Mouse (Mus musculus): ENCODE data around the gene Gid8. TPM values are rescaled to one million over a fixed set of nuclear protein-coding genes. Genes with fewer than 3 reads are reported as not detected.
A peak's percentile ranks its signal among the peaks of the same experiment; 100 is the strongest.
"Not testable (repeated sequence)": the region's sequence is repeated elsewhere in the genome, so short reads cannot be mapped to it uniquely, and the experiment has no call there.

Gid8 gene
- polyA plus RNA-seq, 1 experiment from 2014 or later: 95.7 TPM

GRCm38 (mm10) chr2:180704591-180704990 lies 5.3 kb upstream of the Gid8 start:
- Histone ChIP-seq H3K4me3 (ENCODE audit: low read depth, low read length) (no peak overlapping the region), H3K4me1 (replicated peaks; ENCODE audit: control insufficient read depth, insufficient read depth, low read length) (peaks cover 52% of the 10 kb centered on the region), H3K36me3 (ENCODE audit: control insufficient read depth, insufficient read depth, low read length) (peaks cover 2% of the 10 kb centered on the region; the same call in 1 of the 2 replicates), H3K27me3 (replicated peaks; ENCODE audit: control insufficient read depth, insufficient read depth, low read length) (no peaks in the 10 kb centered on the region), H3K9ac (ENCODE audit: low read depth, low read length) (no peak overlapping the region), H3K4me2 (no peak overlapping the region), H3K9me3 (ENCODE audit: control insufficient read depth, low read length) (no peaks in the 10 kb centered on the region), H3K27ac (ENCODE audit: low read depth, low read length) (0 out of 2 replicates have a peak overlapping the region, but pooled peaks have one; percentile 1)
- ATAC-seq (replicated peaks; ENCODE audit: low FRiP score): no peak
- 81% methylated on average over 8 of the region's 8 CpGs for WGBS
- DNase-seq (ENCODE audit: low spot score): no peak

GRCm38 (mm10) chr2:180705066-180705465 lies 4.9 kb upstream of the Gid8 start:
- Histone ChIP-seq H3K27me3 (replicated peaks; ENCODE audit: control insufficient read depth, insufficient read depth, low read length) (no peaks in the 10 kb centered on the region), H3K9me3 (ENCODE audit: control insufficient read depth, low read length) (no peaks in the 10 kb centered on the region), H3K27ac (ENCODE audit: low read depth, low read length) (no peak overlapping the region), H3K4me3 (ENCODE audit: low read depth, low read length) (no peak overlapping the region), H3K36me3 (ENCODE audit: control insufficient read depth, insufficient read depth, low read length) (peaks cover 2% of the 10 kb centered on the region; the same call in 1 of the 2 replicates), H3K9ac (ENCODE audit: low read depth, low read length) (no peak overlapping the region), H3K4me2 (no peak overlapping the region), H3K4me1 (replicated peaks; ENCODE audit: control insufficient read depth, insufficient read depth, low read length) (peaks cover 48% of the 10 kb centered on the region)
- no peak for ATAC-seq (replicated peaks; ENCODE audit: low FRiP score)
- DNase-seq (ENCODE audit: low spot score): no peak
- WGBS: 58% methylated on average over 3 of the region's 3 CpGs

- DNase-seq (ENCODE audit: low spot score): no peak
- Histone ChIP-seq H3K27me3 (replicated peaks; ENCODE audit: control insufficient read depth, insufficient read depth, low read length) (no peaks in the 10 kb centered on the region), H3K4me3 (ENCODE audit: low read depth, low read length) (no peak overlapping the region), H3K27ac (ENCODE audit: low read depth, low read length) (no peak overlapping the region), H3K9me3 (ENCODE audit: control insufficient read depth, low read length) (no peaks in the 10 kb centered on the region), H3K9ac (ENCODE audit: low read depth, low read length) (no peak overlapping the region), H3K4me2 (no peak overlapping the region), H3K36me3 (ENCODE audit: control insufficient read depth, insufficient read depth, low read length) (peaks cover 2% of the 10 kb centered on the region; the same call in 1 of the 2 replicates), H3K4me1 (replicated peaks; ENCODE audit: control insufficient read depth, insufficient read depth, low read length) (peaks cover 38% of the 10 kb centered on the region)
- WGBS: 88% methylated on average over 5 of the region's 5 CpGs
- ATAC-seq (replicated peaks; ENCODE audit: low FRiP score): no peak
Measured at GRCm38 (mm10) chr2:180705975-180706374, 3.9 kb upstream of the Gid8 start.

- Histone ChIP-seq H3K27me3 (replicated peaks; ENCODE audit: control insufficient read depth, insufficient read depth, low read length) (no peaks in the 10 kb centered on the region), H3K27ac (ENCODE audit: low read depth, low read length) (peak overlapping the region; percentile 89), H3K4me1 (replicated peaks; ENCODE audit: control insufficient read depth, insufficient read depth, low read length) (peaks cover 42% of the 10 kb centered on the region), H3K9me3 (ENCODE audit: control insufficient read depth, low read length) (no peaks in the 10 kb centered on the region), H3K36me3 (ENCODE audit: control insufficient read depth, insufficient read depth, low read length) (peaks cover 5% of the 10 kb centered on the region; the same call in 1 of the 2 replicates), H3K4me2 (peak overlapping the region; percentile 89), H3K4me3 (ENCODE audit: low read depth, low read length) (peak overlapping the region; percentile 100), H3K9ac (ENCODE audit: low read depth, low read length) (peak overlapping the region; percentile 100)
- ATAC-seq (replicated peaks; ENCODE audit: low FRiP score) (peak; percentile 10), DNase-seq (ENCODE audit: low spot score) (no peak)
- under 1% methylated on average over 39 of the region's 39 CpGs for WGBS
Measured at GRCm38 (mm10) chr2:180709023-180709922, 644 bp upstream of the Gid8 start.

- H3K9ac ChIP-seq (ENCODE audit: low read depth, low read length): peak overlapping the region; percentile 100
- H3K4me1 ChIP-seq (replicated peaks; ENCODE audit: control insufficient read depth, insufficient read depth, low read length): peaks cover 34% of the 10 kb centered on the region
- DNase-seq (ENCODE audit: low spot score): no peak
- H3K36me3 ChIP-seq (ENCODE audit: control insufficient read depth, insufficient read depth, low read length): peaks cover 12% of the 10 kb centered on the region; the same call in 1 of the 2 replicates
- no peak; the same call in 1 of the 2 replicates for ATAC-seq (replicated peaks; ENCODE audit: low FRiP score)
- H3K27ac ChIP-seq (ENCODE audit: low read depth, low read length): peak overlapping the region; percentile 98
- H3K9me3 ChIP-seq (ENCODE audit: control insufficient read depth, low read length): no peaks in the 10 kb centered on the region
- WGBS: 1% methylated on average over 64 of the region's 64 CpGs
- H3K4me2 ChIP-seq: peak overlapping the region; percentile 94
- H3K27me3 ChIP-seq (replicated peaks; ENCODE audit: control insufficient read depth, insufficient read depth, low read length): no peaks in the 10 kb centered on the region
- H3K4me3 ChIP-seq (ENCODE audit: low read depth, low read length): peak overlapping the region; percentile 100
Measured at GRCm38 (mm10) chr2:180710276-180711155, 599 bp downstream of the Gid8 start.

- Histone ChIP-seq H3K4me1 (replicated peaks; ENCODE audit: control insufficient read depth, insufficient read depth, low read length) (peaks cover 34% of the 10 kb centered on the region), H3K27ac (ENCODE audit: low read depth, low read length) (peak overlapping the region; percentile 98), H3K9ac (ENCODE audit: low read depth, low read length) (peak overlapping the region; percentile 100), H3K36me3 (ENCODE audit: control insufficient read depth, insufficient read depth, low read length) (peaks cover 13% of the 10 kb centered on the region; the same call in 1 of the 2 replicates), H3K27me3 (replicated peaks; ENCODE audit: control insufficient read depth, insufficient read depth, low read length) (no peaks in the 10 kb centered on the region), H3K9me3 (ENCODE audit: control insufficient read depth, low read length) (no peaks in the 10 kb centered on the region), H3K4me2 (peak overlapping the region; percentile 94), H3K4me3 (ENCODE audit: low read depth, low read length) (peak overlapping the region; percentile 100)
- DNase-seq (ENCODE audit: low spot score): no peak
- WGBS: 50% methylated on average over 4 of the region's 4 CpGs
- ATAC-seq (replicated peaks; ENCODE audit: low FRiP score): no peak
Measured at GRCm38 (mm10) chr2:180711527-180711926, 1.6 kb downstream of the Gid8 start.

GRCm38 (mm10) chr2:180712037-180712689 lies 2.2 kb downstream of the Gid8 start:
- no peaks in the 10 kb centered on the region for H3K27me3 ChIP-seq (replicated peaks; ENCODE audit: control insufficient read depth, insufficient read depth, low read length)
- ATAC-seq (replicated peaks; ENCODE audit: low FRiP score): peak; percentile 82
- 57% methylated on average over 5 of the region's 5 CpGs for WGBS
- H3K36me3 ChIP-seq (ENCODE audit: control insufficient read depth, insufficient read depth, low read length): peaks cover 16% of the 10 kb centered on the region; the same call in 1 of the 2 replicates
- H3K4me1 ChIP-seq (replicated peaks; ENCODE audit: control insufficient read depth, insufficient read depth, low read length): peaks cover 34% of the 10 kb centered on the region
- H3K9ac ChIP-seq (ENCODE audit: low read depth, low read length): peak overlapping the region; percentile 32
- H3K27ac ChIP-seq (ENCODE audit: low read depth, low read length): peak overlapping the region; percentile 98
- no peaks in the 10 kb centered on the region for H3K9me3 ChIP-seq (ENCODE audit: control insufficient read depth, low read length)
- no peak for DNase-seq (ENCODE audit: low spot score)
- H3K4me2 ChIP-seq: peak overlapping the region; percentile 94
- peak overlapping the region; percentile 13 for H3K4me3 ChIP-seq (ENCODE audit: low read depth, low read length)

GRCm38 (mm10) chr2:180722748-180723147 lies 12.8 kb downstream of the Gid8 start:
- DNase-seq (ENCODE audit: low spot score); H3K4me2 ChIP-seq; ATAC-seq (replicated peaks; ENCODE audit: low FRiP score); H3K9ac ChIP-seq (ENCODE audit: low read depth, low read length); H3K27ac ChIP-seq (ENCODE audit: low read depth, low read length); H3K27me3 ChIP-seq (replicated peaks; ENCODE audit: control insufficient read depth, insufficient read depth, low read length); H3K4me3 ChIP-seq (ENCODE audit: low read depth, low read length); H3K9me3 ChIP-seq (ENCODE audit: control insufficient read depth, low read length): not testable (repeated sequence)
- Histone ChIP-seq H3K36me3 (ENCODE audit: control insufficient read depth, insufficient read depth, low read length) (peaks cover 33% of the 10 kb centered on the region), H3K4me1 (replicated peaks; ENCODE audit: control insufficient read depth, insufficient read depth, low read length) (peaks cover 29% of the 10 kb centered on the region)
- 74% methylated on average over 5 of the region's 5 CpGs for WGBS

Measured in liver, embryonic 11.5 days (tissue).